Mouse (Mus musculus) layer of hippocampus, postnatal 36 days (tissue): Measurements from ENCODE around the gene Mbnl2. TPM values are rescaled to one million over a fixed set of nuclear protein-coding genes. Genes with fewer than 3 reads are reported as not detected.
A peak's percentile ranks its signal among the peaks of the same experiment; 100 is the strongest.

ENCODE experiments used
- DNase-seq, 2 experiments: peaks; one replicate each; pipeline ENCODE4 v3.0.0; 2022
- total RNA-seq, 2 experiments: library from RNA; stranded (reverse); gene quantifications; 2 replicates each; pipeline ENCODE4 v1.2.3; 2021

Gene Mbnl2
- total RNA-seq, 2 experiments from 2014 or later, result 249 TPM

DNA sequence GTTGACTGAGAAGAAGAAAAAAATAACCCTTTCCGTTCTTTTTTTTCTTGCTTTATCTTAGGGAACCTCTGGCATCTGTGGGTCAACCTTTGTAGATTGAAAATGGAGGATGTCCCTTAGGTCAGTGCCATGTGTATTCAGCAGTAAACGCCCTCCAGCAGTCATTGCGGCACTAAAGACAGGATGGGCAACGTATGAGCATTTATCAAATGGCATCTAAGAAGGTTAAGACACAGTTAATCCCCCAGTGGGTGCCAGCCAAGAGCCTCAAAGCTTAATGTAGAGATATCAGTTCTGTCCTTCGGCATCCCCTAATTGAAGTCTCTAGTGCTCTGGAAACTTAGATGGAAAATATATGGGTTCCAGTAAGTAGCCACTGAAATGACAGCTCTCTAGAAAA, 723 bp upstream of the Mbnl2 start:
- DNase-seq, result no peak

DNA sequence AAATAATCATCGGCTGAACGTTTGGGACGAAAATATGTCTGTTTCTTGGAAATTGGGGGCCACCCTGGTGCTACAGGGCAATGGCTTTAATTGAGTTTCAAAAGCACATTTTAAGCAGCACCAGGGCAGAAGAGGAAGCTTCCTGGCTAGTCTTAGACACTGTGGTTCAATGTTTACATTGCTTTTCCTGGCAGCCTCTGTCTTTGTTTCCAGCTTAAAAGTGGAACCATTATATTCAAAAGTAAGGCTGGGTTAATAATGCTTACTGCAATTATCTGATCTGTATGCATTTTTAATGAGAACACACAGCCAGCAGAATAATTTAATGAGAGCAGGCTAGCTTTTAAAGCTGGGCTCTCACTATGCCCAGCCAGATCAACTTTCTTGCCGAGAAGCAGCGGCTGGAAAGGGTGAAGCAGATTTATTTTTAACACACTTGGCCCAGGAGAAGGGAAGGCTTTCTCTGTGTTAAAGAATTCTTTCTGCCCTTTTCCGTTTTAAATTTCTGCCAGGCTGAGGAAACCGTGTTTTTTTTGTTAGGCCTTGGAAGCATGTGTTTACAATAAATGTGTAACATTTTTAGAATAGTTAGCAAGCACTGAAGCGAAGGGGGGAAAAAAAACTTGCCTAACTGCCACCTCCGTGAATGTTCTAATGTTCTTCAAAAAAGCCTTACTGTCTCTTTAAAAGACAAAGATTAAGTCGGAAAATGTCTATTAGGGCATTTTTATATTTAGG, 1.0 kb downstream of the Mbnl2 start:
- no peak for DNase-seq

DNA sequence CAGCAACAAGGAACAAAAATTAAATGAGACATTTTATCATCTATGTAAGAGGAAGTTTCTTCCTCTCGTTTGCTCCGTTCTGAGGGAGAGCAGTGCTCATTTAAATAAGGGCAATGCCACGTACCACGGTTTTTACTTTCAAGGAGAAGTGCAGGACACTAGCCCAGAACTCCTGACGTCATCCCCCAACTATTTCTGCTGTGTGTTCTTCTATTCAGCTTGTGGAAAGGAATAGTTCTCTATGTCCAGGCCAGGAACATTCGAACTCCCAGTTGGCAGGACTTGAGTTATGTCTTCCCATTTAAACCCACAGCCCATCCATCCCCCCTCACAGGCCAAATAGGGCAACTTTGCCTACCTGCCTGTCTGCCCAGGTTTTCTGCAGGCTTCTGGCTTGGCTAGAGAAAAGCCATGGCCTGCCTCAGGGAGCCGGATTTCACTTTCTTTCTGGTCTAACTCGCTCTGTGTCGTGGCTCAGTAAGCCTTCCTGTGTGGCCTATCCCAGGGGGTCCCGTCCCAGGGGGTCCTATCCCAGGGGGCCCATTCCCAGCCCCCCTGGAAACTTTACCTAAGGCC, 1.7 kb downstream of the Mbnl2 start:
- no peak for DNase-seq

GRCm38 (mm10) chr14:120278290-120279244, 3.1 kb downstream of the Mbnl2 start:
- peak; percentile 68 to 69 for DNase-seq

GRCm38 (mm10) chr14:120280136-120280535, 4.7 kb downstream of the Mbnl2 start:
- DNase-seq, result no peak

- DNase-seq, result no peak
Observed at GRCm38 (mm10) chr14:120283787-120284186, 8.3 kb downstream of the Mbnl2 start.

GRCm38 (mm10) chr14:120284504-120284903, 9.0 kb downstream of the Mbnl2 start:
- DNase-seq, result no peak

DNA sequence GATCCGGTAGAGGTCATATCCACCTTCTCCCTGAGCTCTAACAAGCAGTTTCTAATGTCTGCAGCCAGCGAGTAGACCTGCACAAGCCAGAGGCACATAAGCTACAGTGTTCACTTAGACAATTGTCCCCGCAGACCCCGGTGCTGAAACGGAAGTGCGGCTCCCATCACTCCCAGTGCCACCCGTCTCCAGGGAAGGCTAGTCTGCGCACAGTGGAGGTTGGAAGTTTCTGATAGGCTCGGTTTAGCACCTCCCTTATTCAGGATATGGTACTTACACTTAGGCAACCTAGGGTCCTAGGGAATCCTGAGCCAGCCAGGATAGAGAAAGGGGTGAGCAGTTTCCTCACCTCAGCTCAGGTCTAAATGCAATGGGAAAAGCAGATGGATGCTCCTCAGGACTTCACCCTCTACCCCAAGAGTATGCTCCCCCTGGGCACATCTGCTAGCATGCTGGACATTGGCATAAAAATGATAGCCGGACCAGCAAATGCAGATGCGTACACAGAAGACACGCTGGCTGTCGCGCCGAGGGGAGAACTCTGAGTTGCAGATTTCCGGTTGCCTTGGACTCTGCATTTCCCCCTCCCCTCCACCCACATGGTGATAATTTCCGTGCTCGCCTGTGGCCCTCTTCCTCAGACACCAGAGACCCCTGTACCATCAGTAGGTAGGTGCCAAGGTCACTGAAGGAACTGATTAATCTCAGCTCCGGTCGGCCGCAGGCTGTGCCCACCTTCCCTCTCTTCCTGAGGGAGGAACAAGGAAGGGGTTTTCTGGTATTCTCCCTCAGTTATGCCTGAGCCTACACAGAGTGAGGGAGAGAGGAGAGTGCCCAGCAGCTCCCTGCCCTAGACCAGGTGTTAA, 11.9 kb downstream of the Mbnl2 start:
- DNase-seq, result no peak

DNA sequence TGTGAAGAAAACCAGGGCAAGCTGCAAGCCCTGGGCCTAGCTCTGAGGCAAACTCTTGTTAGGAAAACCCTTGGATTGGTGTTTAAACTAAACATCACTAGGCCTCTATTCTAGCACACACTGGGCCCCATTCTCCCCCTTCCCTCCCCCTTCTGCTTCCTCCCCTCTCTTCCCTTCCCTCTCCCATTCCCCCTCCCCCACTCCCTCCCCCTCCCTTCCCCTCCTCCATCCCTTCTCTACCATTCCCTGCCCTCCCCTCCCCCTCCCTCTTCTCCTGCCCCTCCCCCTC, 12.5 kb downstream of the Mbnl2 start:
- no peak for DNase-seq

GRCm38 (mm10) chr14:120288378-120289002, 13.0 kb downstream of the Mbnl2 start:
- no peak for DNase-seq

DNA sequence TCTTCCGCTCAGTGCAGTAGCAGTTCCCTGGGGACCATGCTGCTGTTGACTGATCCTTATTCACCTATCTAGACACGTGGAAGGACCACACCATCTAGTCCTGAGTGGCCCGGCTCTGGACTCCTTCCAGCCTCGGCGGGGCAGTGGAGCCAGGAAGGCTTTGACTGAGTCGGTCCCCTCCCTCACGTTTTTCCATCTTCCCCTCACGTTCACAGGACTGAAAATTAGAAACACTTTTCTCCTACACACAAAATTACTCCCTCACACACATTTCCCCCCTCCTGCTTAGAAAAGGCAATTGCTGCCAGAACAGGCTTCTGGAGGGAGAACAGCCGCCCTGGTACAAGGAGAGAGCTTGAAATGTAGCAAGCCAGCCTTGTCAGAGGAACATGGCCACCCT, 13.6 kb downstream of the Mbnl2 start:
- no peak for DNase-seq

- DNase-seq, result no peak
Observed at GRCm38 (mm10) chr14:120289528-120289927, 14.1 kb downstream of the Mbnl2 start.

- no peak for DNase-seq
Observed at GRCm38 (mm10) chr14:120291226-120291757, 15.8 kb downstream of the Mbnl2 start.

DNA sequence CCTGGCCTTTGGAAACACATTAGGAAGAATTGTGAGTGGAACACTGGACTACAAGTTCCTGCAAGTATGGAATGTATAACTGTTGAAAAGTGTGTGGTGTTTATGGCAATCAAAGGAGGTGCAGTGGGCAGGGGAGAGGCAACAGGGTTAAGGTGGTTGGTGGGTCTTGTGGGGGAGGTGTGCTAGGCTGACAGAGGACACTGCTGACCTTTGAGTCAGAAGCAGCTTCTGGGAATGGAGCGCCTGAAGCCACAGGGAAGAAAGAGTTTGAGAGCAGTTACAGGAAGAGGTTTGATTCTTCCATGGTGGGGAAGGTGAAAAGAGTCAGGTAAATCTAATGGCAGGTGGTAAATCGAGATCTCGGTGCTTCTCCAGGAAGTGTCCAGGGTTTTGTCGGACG, 16.7 kb downstream of the Mbnl2 start:
- DNase-seq, result no peak

DNA sequence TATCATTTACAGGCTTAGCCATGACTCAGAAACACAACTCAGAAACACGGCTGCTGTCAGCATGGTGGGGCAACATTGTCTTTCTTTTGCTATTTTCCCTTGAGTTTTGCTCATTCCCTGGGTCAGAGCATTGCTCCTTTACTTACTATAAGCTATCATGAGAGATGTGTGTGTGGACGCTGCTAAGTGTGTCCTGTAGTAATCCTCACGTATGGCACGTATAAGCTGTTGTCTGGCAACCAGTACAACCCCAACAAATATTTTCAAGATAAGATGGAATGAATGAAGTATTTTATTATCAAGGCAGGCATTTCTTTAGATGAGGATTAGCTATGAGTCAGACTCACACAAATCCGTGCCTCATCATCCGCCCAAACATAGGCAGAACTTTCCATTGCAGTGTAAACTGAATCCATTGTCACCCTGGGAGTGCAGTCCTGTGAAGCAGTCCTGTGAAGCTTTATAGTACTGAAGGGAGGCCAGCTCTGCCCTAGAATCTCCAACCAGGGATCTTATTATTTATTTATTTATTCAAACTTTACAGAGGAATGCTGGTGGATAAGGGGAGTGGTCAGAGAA, 17.2 kb downstream of the Mbnl2 start:
- DNase-seq, result no peak

- DNase-seq, result no peak
Observed at GRCm38 (mm10) chr14:120294480-120294879, 19.0 kb downstream of the Mbnl2 start.

DNA sequence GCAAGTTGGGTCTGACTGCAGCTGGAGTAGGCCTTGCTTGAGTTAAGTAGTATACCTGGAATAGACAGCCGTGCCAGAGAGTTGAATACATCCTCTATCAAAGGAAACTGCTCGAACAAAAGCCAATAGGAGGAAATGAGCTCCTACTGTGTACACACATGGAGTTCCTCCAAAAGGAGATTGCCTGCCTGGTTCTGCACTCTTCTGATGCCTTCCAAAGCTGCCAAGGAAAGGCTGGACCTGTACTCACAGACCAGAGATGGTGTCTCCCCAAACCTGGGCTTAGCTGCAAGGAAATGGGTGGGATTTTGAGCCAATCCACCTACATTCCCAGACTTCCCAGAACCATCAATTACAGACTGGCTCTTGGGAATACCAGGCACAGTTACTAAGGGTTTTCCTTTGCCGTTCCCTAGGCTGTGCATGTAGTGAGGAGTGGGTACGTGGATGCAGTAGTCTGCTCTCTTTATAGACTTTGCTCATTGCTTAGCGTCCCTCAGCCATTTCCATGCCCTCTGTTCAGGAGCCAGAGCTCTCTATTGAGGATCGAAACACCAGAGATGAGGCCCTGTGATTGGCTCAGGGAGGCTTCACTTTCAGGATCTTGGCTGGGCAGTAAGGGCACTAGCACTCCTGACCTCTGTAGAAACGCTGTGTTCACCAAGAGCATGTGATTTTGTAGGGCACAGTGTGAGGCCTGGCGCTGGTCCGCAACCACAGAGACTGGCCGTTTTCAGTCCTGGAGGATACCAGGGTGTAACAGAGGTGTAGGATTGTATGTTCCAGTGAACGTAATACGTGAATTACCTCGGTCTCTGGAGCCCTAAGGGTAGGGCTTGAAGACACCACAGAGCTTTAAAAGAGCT, 20.1 kb downstream of the Mbnl2 start:
- DNase-seq, result no peak

DNA sequence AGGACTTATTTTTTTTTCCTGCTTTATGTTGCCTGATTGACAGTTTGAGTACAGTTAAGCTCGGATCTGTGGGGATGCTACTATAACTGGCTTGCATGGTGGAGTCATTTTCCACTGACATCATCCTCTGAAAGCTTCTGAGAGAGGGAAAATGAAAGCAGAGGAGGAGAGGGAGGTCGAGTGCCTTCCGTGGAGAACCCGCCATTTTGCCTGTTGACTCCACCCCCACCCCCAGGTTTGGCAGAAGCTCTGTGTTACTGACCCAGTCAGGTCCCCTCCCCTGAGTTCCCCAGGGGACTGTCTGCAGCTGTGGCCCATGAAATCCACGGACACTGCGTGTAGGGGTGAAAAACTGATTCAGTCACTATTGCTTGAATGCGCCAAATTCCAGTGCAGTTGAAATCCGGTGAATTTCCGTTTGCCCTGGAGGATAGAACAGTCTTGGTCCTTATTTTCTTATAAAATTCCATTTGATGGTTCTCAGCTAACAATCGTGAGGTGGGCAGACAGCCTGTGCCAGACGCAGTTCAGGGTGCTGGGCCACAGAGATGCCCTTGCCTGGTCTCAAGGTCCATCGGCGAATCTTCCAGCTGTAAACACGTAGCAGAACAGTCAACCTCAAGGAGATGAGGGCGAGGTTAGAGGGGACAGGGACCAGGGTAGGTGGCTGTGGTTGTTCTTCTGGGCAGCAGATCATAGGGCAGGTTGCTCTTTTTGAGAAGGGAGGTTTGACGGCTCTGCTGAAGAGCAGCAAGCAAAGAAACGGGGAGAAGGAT, 20.9 kb downstream of the Mbnl2 start:
- no peak for DNase-seq

DNA sequence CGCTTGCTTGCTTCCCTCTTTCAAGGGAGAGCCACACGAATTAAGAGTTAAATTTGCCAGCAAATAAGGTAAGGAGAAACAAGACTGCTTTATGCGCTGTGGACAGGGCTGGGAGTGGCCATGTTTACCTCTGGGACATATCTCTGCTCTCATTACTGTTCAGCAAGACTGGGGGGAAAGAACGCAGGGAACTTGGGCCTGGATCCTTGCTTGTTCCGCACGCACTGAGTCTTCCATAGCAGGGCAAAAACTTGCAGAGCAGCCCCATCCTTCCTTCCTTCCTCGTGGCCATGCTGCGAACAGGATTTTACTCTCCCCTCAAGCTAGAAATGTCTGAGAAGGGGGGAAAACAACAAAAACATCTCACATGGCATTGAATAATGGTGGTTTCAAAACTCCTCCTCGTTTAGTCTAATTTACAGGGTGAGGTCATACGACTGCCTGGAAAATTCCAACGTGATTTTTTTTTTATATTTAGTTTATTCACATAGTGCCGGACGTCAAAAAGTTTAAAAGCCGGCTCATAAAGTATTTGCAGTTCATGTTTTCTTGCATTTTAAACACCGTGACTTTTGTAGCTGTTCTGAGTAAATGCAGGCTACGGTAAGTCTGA, 21.8 kb downstream of the Mbnl2 start:
- DNase-seq, result no peak
